Mouse (Mus musculus): ENCODE measurements at regions not wholly inside any gene's neighbourhood (a gene's known extent, or its start where the extent isn't known, plus 50 kb on each side); places are given as distances from the start of the nearest gene placed in this dataset.
"Not testable (repeated sequence)": the region's sequence is repeated elsewhere in the genome, so short reads cannot be mapped to it uniquely, and the experiment has no call there.

- no peak for DNase-seq (ENCODE audit: low spot score)
Observed at GRCm38 (mm10) chr8:116043381-116043780, 335.8 kb upstream of the Maf start.

GRCm38 (mm10) chr8:116030966-116031365 is 323.4 kb upstream of the Maf start:
- peak; percentile 10 for DNase-seq (ENCODE audit: low spot score)

DNA sequence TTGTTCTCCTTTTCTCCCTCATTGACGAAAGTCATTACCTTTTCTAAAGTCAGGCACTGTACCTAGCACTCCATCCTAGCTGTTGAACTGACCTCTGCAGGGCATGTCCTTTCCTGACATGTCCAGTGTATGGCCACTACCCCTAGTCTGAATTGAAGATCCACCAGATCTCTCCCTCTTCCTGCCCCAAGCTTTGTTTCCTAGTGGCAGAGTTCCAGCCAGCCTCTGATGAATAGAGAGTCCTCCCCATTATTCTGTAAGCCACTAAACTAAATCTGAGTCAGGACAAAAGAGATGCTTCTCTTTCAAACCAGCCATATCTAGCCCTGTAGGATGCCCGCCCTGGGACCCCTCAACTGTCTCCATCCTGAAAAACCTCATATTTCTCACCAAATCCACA is 317.7 kb upstream of the Maf start:
- DNase-seq (ENCODE audit: low spot score), result no peak

DNA sequence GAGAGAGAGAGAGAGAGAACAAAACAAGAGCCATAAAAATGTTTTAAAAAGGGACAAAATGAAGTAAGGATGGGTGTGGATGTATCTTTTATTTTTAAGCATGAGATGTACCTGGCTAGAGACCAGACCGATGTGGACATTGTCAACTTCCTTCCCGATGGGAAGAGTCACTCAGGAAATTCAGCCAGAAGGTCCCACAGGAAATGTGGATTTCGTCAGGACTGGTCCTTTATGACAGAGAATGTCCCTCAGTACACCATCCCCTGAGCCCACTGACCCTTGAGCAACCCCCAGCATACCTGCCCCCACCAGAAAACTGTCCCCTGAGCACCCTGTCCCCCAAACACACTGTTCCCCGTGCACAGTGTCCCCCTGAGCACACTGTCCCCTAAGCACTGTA is 317.2 kb upstream of the Maf start:
- DNase-seq (ENCODE audit: low spot score), result no peak

GRCm38 (mm10) chr8:116021691-116022090 is 314.1 kb upstream of the Maf start:
- DNase-seq (ENCODE audit: low spot score), result no peak

- no peak for DNase-seq (ENCODE audit: low spot score)
Observed at GRCm38 (mm10) chr8:115995320-115995719, 287.7 kb upstream of the Maf start.

DNA sequence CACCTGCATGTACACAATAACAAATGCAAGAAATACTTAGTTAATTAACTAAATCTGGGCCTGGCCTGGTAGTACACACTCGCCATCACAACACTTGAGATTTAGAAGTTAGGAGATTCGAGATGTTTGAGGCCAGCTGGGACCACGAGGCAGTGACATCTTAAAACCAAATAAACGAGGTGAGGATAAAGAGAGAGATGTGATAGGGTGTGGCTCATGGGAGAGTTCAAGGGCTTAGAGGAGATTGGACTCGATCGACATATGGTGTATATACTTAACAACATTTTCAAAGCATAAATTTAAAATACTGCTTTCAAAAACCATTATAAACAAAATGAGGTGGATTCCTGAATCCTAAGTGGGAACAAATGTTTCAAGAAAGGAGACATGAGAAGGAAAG is 284.4 kb upstream of the Maf start:
- DNase-seq (ENCODE audit: low spot score), result no peak

GRCm38 (mm10) chr8:115983397-115983796 is 275.8 kb upstream of the Maf start:
- DNase-seq (ENCODE audit: low spot score), result no peak

DNA sequence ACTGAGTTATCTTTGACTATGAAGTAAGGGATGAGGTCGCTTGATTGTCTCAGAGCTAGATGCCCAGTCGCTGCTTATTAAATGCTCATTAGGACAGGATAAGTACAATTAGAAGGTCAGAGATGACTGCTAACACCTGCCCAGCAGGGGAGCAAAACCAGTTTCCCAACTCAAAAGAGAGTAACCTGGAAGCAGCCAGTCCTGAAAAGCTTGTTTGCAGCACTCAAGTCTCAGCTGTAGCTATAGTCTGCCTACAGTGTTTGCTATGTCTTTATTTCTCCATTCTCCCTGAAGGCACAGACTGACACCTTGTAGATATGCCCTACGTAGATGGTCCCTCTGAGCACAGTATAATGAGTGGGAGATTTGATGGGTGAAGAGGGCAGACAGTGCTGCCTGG is 274.7 kb upstream of the Maf start:
- DNase-seq (ENCODE audit: low spot score), result no peak

GRCm38 (mm10) chr8:115981426-115981825 is 273.8 kb upstream of the Maf start:
- no peak for DNase-seq (ENCODE audit: low spot score)

GRCm38 (mm10) chr8:115980616-115981015 is 273.0 kb upstream of the Maf start:
- no peak for DNase-seq (ENCODE audit: low spot score)

GRCm38 (mm10) chr8:115977152-115977551 is 269.6 kb upstream of the Maf start:
- no peak for DNase-seq (ENCODE audit: low spot score)

GRCm38 (mm10) chr8:115974706-115975105 is 267.1 kb upstream of the Maf start:
- no peak for DNase-seq (ENCODE audit: low spot score)

DNA sequence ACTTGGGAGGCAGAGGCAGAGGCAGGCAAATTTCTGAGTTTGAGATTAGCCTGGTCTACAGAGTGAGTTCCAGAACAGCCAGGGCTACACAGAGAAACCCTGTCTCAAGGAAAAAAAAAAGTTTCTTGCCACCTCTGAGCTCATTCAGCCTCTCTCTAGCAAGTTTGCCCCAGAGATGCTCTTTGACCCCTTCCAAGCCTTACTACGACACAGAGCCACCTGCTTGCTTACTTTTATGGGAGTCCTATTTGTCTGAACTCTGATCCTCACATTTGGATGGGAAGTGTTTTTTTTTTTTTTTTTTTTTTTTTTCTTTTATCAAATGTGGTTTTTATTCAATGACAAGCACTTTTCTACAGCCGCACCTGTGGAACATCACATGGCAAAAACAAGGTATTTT is 263.8 kb upstream of the Maf start:
- DNase-seq (ENCODE audit: low spot score), result not testable (repeated sequence)

DNA sequence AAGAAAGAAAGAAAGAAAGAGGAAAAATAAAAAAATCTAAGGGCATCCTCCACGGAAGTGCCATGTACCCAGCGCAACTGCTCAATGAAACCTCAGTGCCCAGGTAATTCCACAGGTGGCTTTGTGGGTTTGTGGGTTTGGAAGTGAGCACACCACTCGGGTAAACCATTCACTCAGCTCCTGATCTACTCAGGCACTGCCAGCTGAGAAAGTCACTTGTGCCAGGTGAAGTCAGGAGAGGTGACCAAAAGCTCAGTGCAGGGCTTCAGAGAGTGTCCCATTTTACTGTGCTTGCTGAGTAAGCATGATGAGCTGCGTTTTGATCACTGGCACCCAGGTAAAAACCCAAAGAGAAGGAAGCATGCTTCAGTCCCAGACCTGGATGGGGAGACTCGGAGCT is 260.5 kb upstream of the Maf start:
- no peak for DNase-seq (ENCODE audit: low spot score)

DNA sequence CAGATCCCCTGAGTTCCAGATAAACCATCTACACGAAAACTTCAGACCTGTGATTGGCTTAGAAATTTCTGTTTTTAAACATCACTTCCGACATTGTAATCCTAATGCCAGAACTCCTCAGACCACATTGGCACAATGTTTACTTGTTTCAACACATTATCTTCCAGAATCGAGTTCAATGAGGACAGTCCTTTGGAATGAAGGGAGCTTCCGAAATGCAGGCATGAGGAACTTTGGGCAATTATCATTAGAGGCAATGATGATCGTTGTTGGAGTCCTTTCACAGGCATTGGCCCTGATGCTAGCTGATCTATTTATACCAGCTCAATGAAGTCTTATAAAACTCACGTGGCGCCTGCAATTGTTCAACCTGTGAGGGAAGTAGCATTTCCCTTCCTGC is 258.4 kb upstream of the Maf start:
- DNase-seq (ENCODE audit: low spot score), result no peak

GRCm38 (mm10) chr8:115955371-115955770 is 247.8 kb upstream of the Maf start:
- DNase-seq (ENCODE audit: low spot score), result no peak

GRCm38 (mm10) chr8:115953783-115954470 is 246.3 kb upstream of the Maf start:
- DNase-seq (ENCODE audit: low spot score), result no peak

- no peak for DNase-seq (ENCODE audit: low spot score)
Observed at GRCm38 (mm10) chr8:115952496-115952895, 244.9 kb upstream of the Maf start.

GRCm38 (mm10) chr8:115948916-115949315 is 241.3 kb upstream of the Maf start:
- no peak for DNase-seq (ENCODE audit: low spot score)

DNA sequence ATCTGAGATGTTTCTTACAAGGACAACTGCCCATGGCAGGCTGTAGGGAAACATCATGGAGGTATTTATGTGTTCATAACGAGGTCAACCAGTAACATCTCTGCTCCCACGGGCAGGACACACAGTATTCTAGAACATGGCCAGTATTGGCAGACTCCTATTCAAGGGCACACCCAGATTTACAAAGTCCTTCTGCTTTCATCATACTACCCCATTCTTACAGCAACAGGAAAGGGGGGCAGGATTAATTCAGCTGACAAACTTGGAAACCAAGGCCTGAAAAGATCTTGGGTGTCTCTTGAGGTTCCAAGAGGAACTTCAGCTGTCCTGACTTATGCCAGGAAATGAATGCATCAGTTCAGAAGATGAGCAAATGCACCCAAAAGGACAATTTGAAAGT is 240.4 kb upstream of the Maf start:
- peak; percentile 34 for DNase-seq (ENCODE audit: low spot score)

DNA sequence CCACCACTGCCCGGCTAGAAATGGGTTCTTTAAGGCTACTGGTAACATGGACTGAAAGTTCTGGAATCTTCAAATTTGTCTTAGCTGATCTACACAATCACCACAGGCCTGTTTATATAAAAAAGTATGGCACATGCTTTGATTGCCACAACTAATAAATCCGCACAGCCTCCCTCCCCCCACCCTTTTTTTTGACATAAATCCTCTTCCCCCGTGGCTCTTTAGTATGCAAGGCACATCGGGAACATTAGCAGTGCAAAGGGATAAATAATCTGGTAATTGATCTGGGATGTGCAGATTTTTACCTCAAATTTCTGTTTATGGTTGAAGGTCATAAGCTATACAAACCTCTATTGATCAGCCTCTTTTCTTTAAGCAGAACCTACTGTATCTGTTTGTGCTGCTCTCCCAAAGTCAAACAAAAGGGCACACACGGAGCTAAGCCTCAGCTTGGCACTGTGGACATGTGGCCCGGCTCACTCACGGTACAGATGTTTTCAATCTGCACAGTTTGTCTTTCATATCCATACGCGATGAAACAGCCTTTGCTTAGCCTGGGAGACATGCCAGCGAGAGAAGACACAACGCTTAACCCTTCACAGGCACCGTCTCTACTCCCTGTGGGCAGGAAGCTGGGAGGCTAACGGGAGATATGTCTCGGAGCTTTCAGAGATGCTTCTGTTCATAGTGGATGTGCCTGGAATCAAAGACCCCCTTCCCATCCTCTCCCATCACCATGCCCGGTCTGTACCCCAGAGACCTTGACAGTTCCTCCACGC is 235.3 kb upstream of the Maf start:
- DNase-seq (ENCODE audit: low spot score), result peak; percentile 39

GRCm38 (mm10) chr8:115929472-115930210 is 222.0 kb upstream of the Maf start:
- no peak for DNase-seq (ENCODE audit: low spot score)

All from lung, postnatal 25 days (tissue).